Mouse (Mus musculus): ENCODE results near the gene Eif1ad.
"Not testable (repeated sequence)": the region's sequence is repeated elsewhere in the genome, so short reads cannot be mapped to it uniquely, and the experiment has no call there.

Eif1ad gene

DNA sequence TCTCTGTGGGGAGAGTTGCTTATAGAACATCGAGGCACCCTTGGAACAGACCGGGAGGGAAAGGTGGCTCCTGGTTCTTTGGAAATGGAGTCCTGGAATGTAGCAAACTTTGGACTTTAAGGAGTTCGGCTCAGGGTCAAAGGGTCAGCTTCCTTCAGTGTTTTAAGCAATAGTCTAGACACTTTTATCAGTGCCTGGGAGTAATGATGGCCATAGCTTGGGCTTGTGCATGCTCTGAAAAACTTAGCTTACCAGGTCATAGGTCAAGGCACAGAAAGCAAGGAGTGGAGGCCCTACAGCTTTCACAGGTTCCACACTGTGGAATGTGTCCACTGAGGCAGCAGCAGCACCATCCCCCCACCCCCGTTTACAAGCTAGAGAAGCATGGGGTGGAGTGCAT lies 8.2 kb downstream of the Eif1ad start:
- DNase-seq (ENCODE audit: low read depth, low spot score): no peak

DNA sequence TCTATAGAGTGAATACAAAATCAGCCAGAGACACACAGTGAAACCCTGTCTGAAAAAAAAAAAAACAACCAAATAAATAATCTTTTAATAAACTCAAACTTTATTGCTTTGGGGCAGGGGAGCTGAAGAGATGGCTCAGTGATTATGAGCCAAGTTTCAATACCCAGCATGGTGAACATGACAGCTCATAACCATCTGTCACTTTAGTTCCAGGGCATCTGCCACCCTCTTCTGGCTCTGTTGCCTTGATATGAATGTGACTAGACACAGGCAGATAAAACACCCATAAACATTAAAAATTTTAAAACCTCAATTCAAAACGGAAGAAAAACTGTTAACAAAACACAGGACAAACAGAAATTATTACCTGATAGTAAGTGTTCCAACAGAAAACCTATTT lies 10.9 kb downstream of the Eif1ad start:
- no peak for DNase-seq (ENCODE audit: low read depth, low spot score)

DNA sequence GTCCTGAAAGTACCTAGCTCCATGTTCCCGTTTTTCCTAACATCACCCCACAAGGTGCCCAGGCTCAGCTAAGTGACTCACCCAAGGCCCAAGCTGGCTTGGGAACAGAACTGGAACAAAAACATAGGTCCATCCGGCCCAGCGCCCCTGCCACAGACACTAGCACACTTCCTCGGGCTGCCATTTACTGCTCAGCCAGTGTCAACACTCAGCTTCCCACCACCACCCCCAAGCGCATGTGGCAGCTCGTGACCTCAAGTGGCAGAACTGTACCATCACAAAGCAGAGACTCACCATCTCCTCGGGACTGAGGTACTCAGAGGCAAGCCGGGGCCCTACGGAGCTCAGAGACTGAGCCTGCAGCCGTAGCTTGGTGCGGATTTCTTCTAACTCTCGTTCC lies 16.8 kb downstream of the Eif1ad start:
- no peak for DNase-seq (ENCODE audit: low read depth, low spot score)

DNA sequence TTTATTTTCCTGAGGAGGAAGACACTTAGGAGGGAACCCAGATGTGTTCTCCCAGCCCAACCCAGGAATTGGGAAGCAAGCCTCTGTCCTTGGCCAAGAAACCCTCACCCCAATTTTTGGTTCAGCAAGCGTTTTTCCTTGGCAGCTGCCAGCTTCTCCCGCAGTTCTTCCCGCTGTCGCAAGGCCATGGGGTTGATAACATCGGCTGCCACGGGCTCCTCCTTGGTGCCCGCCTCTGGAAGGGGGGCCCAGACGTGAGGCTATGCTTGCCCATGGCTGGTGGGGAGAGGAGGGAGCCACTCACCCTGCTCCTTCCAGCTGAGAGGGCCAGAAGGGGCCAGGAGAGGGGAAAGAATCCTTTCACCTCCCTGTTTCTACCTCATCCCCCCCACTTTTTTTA lies 18.2 kb downstream of the Eif1ad start:
- DNase-seq (ENCODE audit: low read depth, low spot score): no peak

DNA sequence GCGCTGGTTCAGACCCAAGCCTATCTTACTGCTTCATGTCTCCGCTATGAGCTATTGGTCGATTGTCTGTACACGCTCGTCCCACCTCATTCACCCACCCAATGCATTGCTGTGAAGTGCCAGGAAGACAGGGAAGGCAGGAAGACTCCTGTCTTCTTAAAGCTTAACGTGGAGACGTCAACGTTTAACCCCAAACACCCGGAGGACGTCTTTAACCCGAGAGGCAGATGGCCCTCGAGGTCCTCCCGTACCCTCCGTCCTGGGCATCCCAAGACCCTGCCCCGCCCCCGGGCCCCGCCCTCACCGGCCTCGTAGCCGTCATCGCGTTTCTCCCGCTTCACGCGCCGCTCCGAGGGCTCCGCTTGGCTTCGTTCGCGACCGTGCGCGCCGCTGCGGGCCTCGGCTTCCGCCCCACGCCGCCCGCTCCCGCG lies 21.5 kb downstream of the Eif1ad start:
- no peak for DNase-seq (ENCODE audit: low read depth, low spot score)

DNA sequence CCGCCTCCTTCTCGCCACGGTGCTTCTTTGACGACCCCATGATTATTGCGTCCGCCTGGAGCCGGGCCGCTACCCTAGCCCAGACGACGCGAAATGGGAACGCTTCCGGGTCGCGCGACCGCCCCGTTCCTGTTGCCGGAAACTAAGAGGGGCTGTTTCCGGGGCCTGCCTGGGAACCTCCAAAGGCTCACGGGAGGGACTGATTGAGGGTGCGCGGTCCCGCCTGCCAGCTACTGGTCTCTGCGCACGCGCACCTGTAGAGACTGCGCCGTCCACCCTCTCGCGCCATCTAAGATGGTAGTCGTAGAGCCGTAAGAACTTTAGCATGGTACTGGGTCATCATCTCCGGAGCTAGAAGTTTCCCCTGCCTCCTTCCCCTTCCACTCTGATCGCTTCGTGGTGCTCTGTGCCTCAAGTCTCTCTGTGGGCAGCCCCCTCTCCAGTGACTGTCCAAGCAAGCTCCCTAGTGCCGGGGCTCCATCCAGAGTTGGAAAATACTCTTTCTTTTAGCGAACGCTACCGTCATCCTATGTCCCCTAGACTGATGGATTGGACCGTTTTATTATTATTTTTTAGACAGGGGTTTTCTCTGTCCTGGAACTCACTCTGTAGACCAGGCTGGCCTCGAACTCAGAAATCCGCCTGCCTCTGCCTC lies 22.2 kb downstream of the Eif1ad start, which contains the start of gene Sart1:
Sart1 (minus strand) TSS at position 116 of the 655 bp plus-strand sequence.
- peak; percentile 95 for DNase-seq (ENCODE audit: low read depth, low spot score)

DNA sequence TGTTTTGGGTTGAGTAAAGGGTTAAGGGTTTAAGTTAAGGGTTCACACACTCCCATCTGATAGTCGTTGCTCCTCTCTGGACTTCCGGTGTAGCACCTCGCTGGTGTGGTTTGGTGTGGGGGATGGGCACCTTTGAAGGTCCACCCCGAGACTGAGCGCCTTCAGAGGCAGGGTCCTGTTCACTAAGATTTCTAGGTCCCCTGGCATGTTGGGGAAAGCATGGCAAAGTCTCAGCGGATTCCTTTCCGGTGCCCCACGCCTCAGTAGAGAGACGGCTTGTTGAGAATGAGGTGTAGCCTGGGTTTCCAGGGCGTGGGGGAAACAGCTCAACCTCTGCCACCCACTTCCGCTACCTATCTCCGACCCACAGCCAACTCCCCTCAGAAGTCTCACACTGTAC lies 23.1 kb downstream of the Eif1ad start:
- DNase-seq (ENCODE audit: low read depth, low spot score): no peak

DNA sequence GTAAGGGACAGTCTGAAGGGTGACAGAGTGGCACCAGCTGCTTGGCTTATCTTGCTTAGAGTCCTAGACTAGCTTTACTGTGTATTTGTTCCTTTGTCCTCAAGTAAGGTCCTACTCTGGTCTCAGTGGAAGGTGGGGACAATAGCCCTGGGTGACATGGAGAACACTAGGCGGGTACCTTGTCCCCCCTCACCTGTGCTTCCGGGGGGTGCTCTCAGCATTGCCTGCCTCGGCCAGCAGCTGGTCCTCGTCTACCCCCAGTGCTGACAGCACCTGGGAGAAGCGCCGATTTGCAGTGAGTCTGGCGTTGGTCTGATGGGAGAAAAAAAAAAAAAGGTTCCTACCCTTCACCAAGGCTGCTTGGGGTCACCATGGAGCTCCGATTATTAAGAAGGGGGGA lies 23.9 kb downstream of the Eif1ad start:
- no peak for DNase-seq (ENCODE audit: low read depth, low spot score)

DNA sequence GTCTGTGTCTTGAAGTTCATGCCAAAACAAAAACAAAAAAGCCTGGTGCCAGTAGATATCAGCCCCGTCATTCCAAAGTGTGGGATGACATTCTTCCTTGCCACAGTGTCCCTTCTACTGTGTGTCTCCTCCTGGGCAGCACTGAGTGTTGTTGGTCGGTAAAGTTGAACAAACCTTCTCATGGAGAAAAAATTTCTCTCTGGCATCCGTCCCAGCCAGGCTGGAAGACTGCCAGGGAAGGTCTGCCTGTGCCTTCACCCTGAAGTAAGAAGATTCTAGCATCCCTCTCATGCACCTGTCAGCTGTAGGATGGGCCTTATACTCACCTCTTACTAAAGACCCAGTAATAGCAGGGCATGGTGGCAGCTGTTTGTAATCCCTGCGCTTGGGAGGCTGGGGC lies 26.4 kb downstream of the Eif1ad start:
- no peak for DNase-seq (ENCODE audit: low read depth, low spot score)

DNA sequence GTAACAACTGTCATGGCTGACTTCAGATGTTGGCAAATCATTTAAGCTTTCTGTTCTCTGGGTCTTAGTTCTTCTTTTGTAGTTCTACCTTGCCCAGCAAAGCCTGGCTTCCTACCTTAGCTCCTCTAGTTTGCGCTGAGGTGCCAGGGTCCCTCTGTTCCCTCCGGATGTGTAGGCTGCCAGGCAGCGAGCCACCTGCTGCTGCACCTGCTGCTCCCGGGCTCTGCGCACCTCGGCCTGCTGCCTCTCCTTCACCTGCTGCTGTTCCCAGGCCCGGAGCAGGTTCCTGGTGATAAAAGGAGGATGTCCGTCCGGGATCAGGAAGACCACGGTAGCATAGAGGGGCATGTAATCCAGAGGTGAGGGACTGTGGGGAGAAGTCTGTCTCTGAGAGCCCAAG lies 27.6 kb downstream of the Eif1ad start:
- no peak for DNase-seq (ENCODE audit: low read depth, low spot score)

DNA sequence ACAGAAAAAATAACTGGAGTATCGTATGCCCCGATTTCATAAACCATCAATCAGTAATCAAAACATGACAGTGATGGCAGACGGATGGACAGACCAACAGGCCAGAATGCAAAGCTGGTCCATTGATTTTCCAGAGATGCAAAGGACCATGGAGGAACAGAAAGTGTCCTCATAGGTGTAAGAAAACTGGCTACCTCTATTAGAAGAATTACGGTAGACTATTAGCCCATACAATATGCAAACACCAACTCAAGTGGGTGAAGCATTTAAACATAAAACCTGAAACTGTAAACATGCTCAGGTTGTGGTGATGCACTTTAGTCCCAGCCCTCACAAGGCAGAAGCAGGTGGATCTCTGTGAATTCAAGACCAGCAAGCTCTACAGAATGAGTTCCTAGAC lies 28.8 kb downstream of the Eif1ad start:
- no peak for DNase-seq (ENCODE audit: low read depth, low spot score)

DNA sequence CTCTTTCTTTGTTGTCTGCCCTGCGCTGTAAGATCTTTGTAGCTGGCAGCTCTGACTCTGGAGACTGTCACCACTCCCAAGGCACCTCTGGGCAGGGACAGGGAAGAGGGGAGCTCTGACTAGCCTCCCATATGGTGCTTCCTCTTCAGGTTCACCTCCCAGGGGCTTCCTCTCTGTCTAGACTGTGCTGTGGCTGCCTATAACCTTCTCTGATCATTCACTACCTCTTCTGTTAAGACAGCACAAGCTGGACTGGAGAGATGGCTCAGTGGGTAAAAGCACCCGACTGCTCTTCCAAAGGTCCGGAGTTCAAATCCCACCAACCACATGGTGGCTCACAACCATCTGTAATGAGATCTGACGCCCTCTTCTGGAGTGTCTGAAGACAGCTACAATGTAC lies 34.5 kb downstream of the Eif1ad start:
- not testable (repeated sequence) for DNase-seq (ENCODE audit: low read depth, low spot score)

DNA sequence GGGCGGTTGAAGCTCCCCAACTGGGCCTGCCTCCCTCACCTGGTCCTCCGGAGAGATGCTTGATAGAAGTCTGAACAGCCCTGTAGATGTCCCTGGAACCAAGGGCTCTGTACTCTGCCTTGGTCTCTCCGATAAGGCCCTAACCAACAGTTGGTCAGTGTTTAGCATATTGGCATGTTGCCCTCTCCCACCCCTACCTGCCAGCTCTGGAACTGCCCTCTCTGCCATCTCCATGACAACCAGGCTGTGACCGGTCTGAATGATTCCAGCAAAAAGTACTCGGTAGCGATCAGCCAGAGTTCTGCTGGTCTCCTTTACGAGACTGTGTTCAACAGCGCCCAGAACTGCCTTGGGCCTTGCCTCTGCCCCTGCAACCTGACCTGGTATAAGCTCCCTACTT lies 35.8 kb downstream of the Eif1ad start, which contains the start of gene Tsga10ip:
Tsga10ip (minus strand) TSS at position 234 of the 400 bp plus-strand sequence.
- DNase-seq (ENCODE audit: low read depth, low spot score): no peak

DNA sequence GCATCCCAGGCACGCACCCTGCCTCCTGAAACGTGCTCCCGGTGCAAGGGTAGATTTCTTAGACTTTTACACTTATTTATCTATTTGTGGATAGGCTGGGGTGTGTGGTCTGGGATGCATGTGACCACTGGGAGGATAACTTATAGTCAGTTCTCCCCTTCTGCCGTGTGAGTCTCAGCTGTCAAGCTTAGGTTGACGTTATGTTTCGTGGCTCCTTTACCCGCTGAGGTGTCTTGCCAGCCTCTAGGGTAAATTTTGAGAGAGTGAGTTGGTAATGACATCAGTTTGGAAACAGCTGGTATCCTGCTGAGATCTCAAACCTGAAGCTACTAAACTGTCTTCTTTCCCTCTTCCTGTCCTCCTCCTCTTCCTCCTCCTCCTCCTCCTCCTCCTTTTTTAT lies 39.4 kb downstream of the Eif1ad start:
- no peak for DNase-seq (ENCODE audit: low read depth, low spot score)

DNA sequence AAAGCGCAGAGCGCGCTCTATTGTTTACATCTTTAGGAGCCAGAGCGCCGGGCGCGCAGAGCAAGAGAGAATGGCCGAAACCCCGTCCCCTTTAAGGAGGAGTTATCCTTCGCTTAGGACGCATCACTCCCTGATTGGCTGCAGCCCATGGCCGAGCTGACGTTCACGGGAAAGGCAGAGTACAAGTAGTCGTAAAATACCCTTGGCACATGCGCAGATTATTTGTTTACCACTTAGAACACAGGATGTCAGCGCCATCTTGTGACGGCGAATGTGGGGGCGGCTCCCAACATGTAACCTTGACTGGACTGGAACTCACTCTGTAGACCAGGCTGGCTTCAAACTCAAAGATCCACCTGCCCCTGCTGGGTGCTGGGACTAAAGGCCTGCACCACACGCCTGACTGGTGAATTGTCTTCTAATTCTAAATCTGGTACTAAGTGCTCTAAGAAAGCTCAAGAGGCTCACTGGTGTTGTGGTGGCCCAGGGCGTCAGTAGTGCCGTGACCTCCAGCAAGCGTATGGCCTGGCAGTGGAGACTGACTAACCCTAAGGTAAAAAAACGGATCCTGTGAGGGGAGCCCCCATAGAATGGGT lies 40.1 kb downstream of the Eif1ad start:
- not testable (repeated sequence) for DNase-seq (ENCODE audit: low read depth, low spot score)

DNA sequence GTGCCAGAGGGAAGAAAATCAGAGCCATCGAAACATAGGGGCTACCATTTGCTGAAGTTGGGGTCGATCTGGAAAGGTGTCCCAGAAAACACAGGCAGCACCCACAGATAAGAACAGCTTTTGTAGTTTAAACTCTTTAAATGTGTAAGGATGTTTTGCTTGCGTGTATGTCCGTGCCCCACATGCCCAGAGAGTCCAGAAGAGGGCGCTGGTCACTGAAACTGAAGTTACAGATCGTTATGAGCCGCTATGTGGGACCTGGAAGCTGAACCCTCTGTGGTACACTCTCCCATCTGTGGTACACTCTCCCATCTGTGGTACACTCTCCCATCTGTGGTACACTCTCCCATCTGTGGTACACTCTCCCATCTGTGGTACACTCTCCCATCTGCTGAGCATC lies 40.6 kb downstream of the Eif1ad start:
- DNase-seq (ENCODE audit: low read depth, low spot score): no peak

DNA sequence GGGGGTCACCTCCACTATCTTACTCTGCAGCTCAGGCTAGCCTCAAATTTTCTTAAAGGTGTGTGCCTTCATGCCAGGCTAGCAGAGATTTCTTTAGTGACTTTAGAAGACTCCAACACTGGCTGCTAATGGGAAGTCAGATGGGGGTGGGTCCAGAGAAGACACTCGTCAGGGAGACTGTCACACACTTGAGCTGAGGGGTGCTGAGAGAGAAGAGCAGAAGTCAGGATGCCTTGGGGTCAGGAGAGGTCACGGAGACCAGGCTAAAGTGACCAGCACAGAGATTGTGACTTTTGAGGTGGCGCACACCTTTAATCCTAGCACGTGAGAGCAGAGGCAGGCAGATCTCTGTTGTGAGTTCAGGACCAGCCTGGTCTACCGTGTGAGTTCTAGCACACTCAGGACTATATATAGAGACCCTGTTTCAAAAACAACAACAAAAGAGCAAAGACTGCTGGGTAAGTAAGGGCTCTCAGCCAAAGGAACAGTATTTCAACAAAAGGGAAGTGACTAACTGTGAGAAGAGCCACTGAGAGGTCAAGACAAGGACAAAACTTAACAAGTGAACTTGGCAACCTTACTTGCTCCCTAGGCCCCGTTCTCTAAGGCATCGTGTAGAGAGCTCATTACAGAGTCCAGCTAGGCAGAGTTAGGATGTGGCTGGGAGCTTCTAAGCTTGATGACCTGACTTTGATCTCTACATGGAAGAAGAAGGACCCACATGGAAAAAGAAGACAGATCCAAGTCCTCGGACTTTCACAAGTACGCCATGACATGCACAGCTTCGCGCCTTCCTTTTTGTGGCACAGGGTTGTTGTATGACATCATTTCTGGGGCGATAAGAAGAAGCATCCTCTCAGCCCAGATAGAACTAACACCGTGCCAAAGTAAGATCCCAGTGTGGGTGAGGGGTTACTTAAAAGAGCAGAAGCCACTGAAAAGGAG lies 41.8 kb downstream of the Eif1ad start:
- no peak for DNase-seq (ENCODE audit: low read depth, low spot score)

DNA sequence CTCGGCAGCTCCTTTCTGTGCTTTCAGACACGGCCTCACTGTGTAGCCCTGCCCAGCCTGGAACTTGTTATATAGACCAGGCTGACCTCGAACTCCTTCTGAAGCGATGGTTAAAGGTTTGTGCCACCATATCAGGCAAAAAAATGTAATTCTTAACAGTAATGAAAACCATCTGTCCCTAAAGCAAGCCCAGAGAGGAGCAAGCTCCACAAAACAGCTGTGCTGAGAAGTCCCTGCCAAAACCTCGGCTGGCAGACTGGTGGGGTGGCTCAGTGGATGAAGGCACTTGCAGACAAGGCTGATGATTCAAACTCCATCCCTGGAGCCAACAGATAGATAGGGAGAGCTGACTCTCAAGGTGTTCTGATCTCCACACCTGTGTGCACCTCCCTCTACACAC lies 42.5 kb downstream of the Eif1ad start:
- no peak for DNase-seq (ENCODE audit: low read depth, low spot score)

DNA sequence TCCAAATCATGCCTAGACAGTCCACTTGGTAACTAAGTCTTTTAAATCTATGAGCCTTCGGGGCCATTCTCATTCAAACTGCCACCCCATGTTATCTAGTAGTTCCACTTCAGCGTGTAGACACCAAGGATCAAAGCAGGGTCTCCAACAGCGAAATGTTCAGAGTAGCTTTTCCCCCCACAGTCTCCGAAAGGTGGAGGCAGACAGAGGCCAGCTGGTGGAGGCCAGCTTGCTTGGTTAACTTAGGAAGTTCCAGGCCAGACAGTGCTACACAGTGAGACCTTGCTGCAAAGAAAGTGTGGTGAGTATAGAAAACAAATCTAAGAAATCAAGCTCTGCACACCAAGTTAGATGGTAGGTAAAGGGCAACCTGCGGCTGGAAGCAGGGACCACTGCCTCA lies 44.1 kb downstream of the Eif1ad start:
- no peak for DNase-seq (ENCODE audit: low read depth, low spot score)

DNA sequence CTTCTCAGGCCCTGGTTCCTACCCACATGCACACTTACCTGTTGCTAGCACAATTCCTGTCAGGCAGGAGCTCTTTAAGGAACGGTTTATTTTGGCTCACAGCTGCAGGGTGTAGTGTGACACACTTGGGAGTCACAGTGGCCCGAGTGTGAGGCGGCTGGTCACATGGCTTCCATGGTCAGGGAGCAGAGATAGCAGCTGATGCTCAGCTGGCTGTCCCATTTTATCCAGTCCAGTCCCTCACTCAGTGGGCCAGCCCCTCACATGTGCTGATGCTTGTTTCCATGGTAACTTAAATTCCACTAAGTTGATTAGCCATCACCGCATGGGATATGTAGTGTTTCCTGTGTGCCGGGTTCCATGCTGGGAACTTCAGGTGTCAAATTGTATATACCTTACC lies 45.4 kb downstream of the Eif1ad start:
- DNase-seq (ENCODE audit: low read depth, low spot score): no peak

DNA sequence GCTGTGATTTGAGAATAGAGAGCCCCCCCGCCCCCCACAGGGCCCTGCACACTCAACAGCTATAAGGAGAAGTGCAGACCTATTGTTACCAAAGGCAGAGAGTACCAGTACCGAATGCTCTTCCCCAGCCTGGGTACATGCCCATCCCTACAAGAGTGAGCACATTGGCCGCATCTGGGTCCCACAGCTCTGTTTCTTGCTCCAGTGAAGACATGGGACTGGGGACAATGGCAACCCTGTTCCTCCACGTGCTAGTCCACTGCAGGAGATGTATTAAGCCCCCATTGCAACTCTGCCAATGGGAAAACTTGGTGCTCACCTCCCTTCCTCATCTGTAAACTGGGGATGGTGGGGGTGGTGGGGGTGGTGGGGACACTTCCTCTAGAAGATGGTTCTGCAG lies 47.3 kb downstream of the Eif1ad start:
- no peak for DNase-seq (ENCODE audit: low read depth, low spot score)

DNA sequence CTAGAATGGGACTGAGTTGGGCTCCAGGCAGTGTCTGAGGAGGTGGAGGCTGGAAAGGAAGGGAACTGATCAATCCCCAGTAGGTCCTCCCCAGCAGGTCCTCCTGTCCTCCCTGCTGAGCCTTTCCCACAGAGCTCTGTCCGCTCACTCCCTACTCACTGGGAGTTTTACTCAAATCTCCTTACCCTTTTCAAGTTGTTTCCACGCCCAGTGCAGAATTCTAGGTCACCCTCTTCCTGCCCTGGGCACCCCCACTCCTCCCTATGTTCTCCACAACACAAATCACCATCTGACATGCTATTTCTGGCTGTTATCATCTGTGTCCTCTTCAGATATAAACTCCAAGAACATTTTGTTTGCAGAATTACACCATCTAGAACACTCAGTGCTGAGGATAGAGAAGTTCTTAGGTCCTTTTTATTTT lies 48.0 kb downstream of the Eif1ad start:
- DNase-seq (ENCODE audit: low read depth, low spot score): no peak

Measured in forelimb bud, embryonic 11.5 days (tissue).